Mouse (Mus musculus) limb, embryonic 11.5 days (tissue): ENCODE measurements around the gene Slc25a45. TPM values are rescaled to one million over a fixed set of nuclear protein-coding genes. Genes with fewer than 3 reads are reported as not detected.

Experiments
- ATAC-seq: fragments of 200-750 bp; cut with Nextera tagmentation; 2 replicates; pipeline ENCODE4 v1.8.0; 2017; ENCODE audit warnings: low read depth; ENCODE audit not compliant: insufficient number of reproducible peaks, low FRiP score, low TSS enrichment
- DNase-seq: peaks from one replicate; pipeline ENCODE4 v3.0.0-alpha.2; 2015; ENCODE audit warnings: low spot score
- H3K27ac ChIP-seq: fragments of 300-500 bp; sonication (generic); replicated peaks from 2 replicates; pipeline ENCODE4 v1.5.1; 2014; ENCODE audit warnings: low read depth, mild to moderate bottlenecking, low read length
- H3K27me3 ChIP-seq: fragments of 300-500 bp; sonication (generic); 2 replicates; pipeline ENCODE4 v1.6.1; 2014; ENCODE audit warnings: mild to moderate bottlenecking, low read length, mixed read lengths; ENCODE audit not compliant: control insufficient read depth, insufficient read depth
- H3K36me3 ChIP-seq: fragments of 300-500 bp; sonication (generic); 2 replicates; pipeline ENCODE4 v1.6.1; 2014; ENCODE audit warnings: mild to moderate bottlenecking, low read length, moderate library complexity, mixed read lengths; ENCODE audit not compliant: control insufficient read depth, insufficient read depth
- H3K4me1 ChIP-seq: fragments of 300-500 bp; sonication (generic); 2 replicates; pipeline ENCODE4 v1.6.1; 2014; ENCODE audit warnings: low read length, mixed read lengths; ENCODE audit not compliant: control insufficient read depth, insufficient read depth
- H3K4me2 ChIP-seq: fragments of 300-500 bp; sonication (generic); 2 replicates; pipeline ENCODE4 v1.6.1; 2014; ENCODE audit warnings: low read depth, mild to moderate bottlenecking, moderate library complexity; ENCODE audit not compliant: severe bottlenecking
- H3K4me3 ChIP-seq: fragments of 300-500 bp; sonication (generic); 2 replicates; pipeline ENCODE4 v1.5.1; 2014; ENCODE audit warnings: low read depth, low read length
- H3K9ac ChIP-seq: fragments of 300-500 bp; sonication (generic); 2 replicates; pipeline ENCODE4 v1.6.1; 2014; ENCODE audit warnings: mild to moderate bottlenecking, low read length
- H3K9me3 ChIP-seq: fragments of 300-500 bp; sonication (generic); 2 replicates; pipeline ENCODE4 v1.6.1; 2016; ENCODE audit warnings: low read length; ENCODE audit not compliant: control insufficient read depth
- WGBS: fragments of 180-500 bp; shearing (Covaris S2); extraction: QIAGEN DNeasy Blood & Tissue Kit; methylation state at CpG from one replicate; pipeline ENCODE4 v1.1.7; 2014; 5-methylcytosine and 5-hydroxymethylcytosine counted together
- polyA plus RNA-seq: library from polyadenylated mRNA; unstranded; fragments of >200 nt; fragmentation: Nextera tagmentation; extraction: Ambion mirVana; gene quantifications from 2 replicates; pipeline ENCODE4 v1.2.1, GENCODE M21; 2014

Slc25a45 gene
- 1.5 TPM in 2 replicates for polyA plus RNA-seq

DNA sequence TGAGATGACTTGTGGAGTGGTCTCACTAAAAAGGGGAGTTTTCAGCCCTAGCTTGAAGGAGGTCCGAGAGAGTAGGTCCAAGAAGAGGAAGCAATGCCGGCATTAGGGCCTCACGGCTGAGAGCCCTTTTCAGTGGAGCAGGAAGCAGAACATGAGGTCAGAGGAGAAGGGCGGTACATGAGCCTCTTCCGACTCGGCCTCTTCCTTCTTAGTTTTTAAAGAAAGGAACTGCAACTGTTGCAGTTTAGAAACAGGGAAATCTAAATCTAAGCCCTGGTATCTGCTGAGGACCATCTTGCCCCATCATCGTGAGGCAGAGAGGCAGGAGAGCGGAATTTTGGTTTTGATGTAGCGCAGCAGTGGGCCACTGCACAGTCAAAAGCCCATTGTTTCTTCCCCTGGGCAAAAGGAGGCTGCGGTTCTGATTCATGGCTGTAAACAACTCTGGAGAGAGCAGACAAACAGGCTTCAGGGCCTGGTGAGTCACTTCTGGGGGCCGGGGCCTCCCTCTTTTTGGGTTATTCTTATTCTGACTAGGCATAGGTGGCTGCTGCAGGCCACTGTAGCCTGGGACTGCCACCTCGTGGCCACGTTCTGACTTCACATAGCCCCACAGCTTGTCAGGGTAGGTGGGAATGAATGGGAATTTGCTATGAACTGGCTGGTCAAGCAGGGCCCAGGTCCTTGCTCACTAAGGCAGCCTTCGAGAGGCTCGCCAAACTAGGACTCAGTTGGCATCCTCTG, at the start of gene Slc25a45:
Gene Slc25a45 (plus strand): TSS at position 191 of the 744 bp plus-strand sequence.
- peak within 1 kb of the TSS; percentile 23; the same call in 1 of the 2 replicates for H3K9ac ChIP-seq

GRCm38 (mm10) chr19:5828155-5828554, 49.5 kb upstream of the Slc25a45 start:
- Histone ChIP-seq H3K36me3 (no peaks in the 10 kb centered on the region), H3K9ac (no peak overlapping the region), H3K4me3 (no peak overlapping the region), H3K27me3 (no peaks in the 10 kb centered on the region), H3K9me3 (no peaks in the 10 kb centered on the region), H3K27ac (no peak overlapping the region), H3K4me2 (no peak overlapping the region), H3K4me1 (peaks cover 8% of the 10 kb centered on the region)
- WGBS = 95% methylated on average over 3 of the region's 3 CpGs
- DNase-seq (no peak), ATAC-seq (no peak)

More for the DNA sequence above, at the start of gene Slc25a45:
- 52% methylated on average over 15 of the region's 15 CpGs for WGBS
- Histone ChIP-seq H3K36me3 (no peaks in the 10 kb centered on the region), H3K4me2 (no peak within 1 kb of the TSS), H3K9me3 (no peaks in the 10 kb centered on the region), H3K4me3 (no peak within 1 kb of the TSS), H3K27ac (no peak within 1 kb of the TSS), H3K4me1 (0 out of 2 replicates have a peak, but pooled peaks cover 4% of the 10 kb centered on the region), H3K27me3 (no peaks in the 10 kb centered on the region)
- ATAC-seq (peak; percentile 51; the same call in 1 of the 2 replicates), DNase-seq (peak; percentile 80)

GRCm38 (mm10) chr19:5828905-5829304, 48.7 kb upstream of the Slc25a45 start:
- WGBS = 91% methylated on average over 7 of the region's 7 CpGs
- DNase-seq (no peak), ATAC-seq (no peak)
- H3K4me1 ChIP-seq = peaks cover 4% of the 10 kb centered on the region; the same call in 1 of the 2 replicates
- H3K36me3 ChIP-seq = no peaks in the 10 kb centered on the region
- no peak overlapping the region for H3K9ac ChIP-seq
- H3K27ac ChIP-seq = no peak overlapping the region
- no peaks in the 10 kb centered on the region for H3K27me3 ChIP-seq
- H3K9me3 ChIP-seq = no peaks in the 10 kb centered on the region
- no peak overlapping the region for H3K4me3 ChIP-seq
- no peak overlapping the region for H3K4me2 ChIP-seq

GRCm38 (mm10) chr19:5829958-5830615, 47.5 kb upstream of the Slc25a45 start:
- Histone ChIP-seq H3K27ac (no peak overlapping the region), H3K9me3 (no peaks in the 10 kb centered on the region), H3K4me2 (no peak overlapping the region), H3K4me3 (no peak overlapping the region), H3K36me3 (no peaks in the 10 kb centered on the region), H3K9ac (no peak overlapping the region), H3K27me3 (no peaks in the 10 kb centered on the region), H3K4me1 (no peaks in the 10 kb centered on the region; the same call in 1 of the 2 replicates)
- WGBS = 85% methylated on average over 19 of the region's 19 CpGs
- no peak for DNase-seq
- ATAC-seq = no peak

- H3K4me1 ChIP-seq = no peaks in the 10 kb centered on the region; the same call in 1 of the 2 replicates
- H3K4me2 ChIP-seq = no peak overlapping the region
- ATAC-seq (no peak), DNase-seq (no peak)
- no peaks in the 10 kb centered on the region for H3K27me3 ChIP-seq
- no peak overlapping the region for H3K9ac ChIP-seq
- no peaks in the 10 kb centered on the region for H3K9me3 ChIP-seq
- WGBS = 84% methylated on average over 7 of the region's 7 CpGs
- no peak overlapping the region for H3K27ac ChIP-seq
- no peak overlapping the region for H3K4me3 ChIP-seq
- H3K36me3 ChIP-seq = no peaks in the 10 kb centered on the region
Measured at GRCm38 (mm10) chr19:5830776-5831175, 46.8 kb upstream of the Slc25a45 start.

GRCm38 (mm10) chr19:5831224-5831957, 46.2 kb upstream of the Slc25a45 start:
- Histone ChIP-seq H3K9me3 (no peaks in the 10 kb centered on the region), H3K27me3 (no peaks in the 10 kb centered on the region), H3K36me3 (no peaks in the 10 kb centered on the region), H3K4me2 (no peak overlapping the region), H3K27ac (no peak overlapping the region), H3K4me3 (no peak overlapping the region), H3K9ac (no peak overlapping the region), H3K4me1 (no peaks in the 10 kb centered on the region; the same call in 1 of the 2 replicates)
- DNase-seq = no peak
- ATAC-seq = no peak
- WGBS = 93% methylated on average over 11 of the region's 11 CpGs

DNA sequence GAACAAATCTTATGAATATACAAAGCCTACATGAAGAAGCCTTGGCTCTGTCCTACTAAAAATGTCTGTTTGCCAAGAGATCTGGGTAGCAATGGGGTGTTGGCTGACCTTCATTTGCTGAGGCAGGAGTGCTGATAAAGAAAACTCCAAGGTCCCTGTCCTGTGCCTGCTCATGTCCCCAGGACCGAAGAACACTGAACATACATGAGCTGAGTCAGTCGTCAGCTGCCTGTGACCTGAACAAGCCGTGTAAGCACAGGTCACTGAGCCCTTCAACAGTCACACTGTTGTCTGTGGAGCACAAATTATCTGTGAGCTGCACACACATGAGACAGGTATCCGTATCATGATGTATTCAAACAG, 45.7 kb upstream of the Slc25a45 start:
- Histone ChIP-seq H3K36me3 (no peaks in the 10 kb centered on the region), H3K9me3 (no peaks in the 10 kb centered on the region), H3K4me2 (no peak overlapping the region), H3K27ac (no peak overlapping the region), H3K4me1 (no peaks in the 10 kb centered on the region; the same call in 1 of the 2 replicates), H3K9ac (no peak overlapping the region), H3K27me3 (no peaks in the 10 kb centered on the region), H3K4me3 (no peak overlapping the region)
- WGBS = 90% methylated on average over 4 of the region's 4 CpGs
- ATAC-seq (no peak), DNase-seq (no peak)

- no peaks in the 10 kb centered on the region; the same call in 1 of the 2 replicates for H3K4me1 ChIP-seq
- whole genome bisulfite sequencing = 76% methylated on average over 6 of the region's 6 CpGs
- H3K4me3 ChIP-seq = no peak overlapping the region
- H3K27ac ChIP-seq = no peak overlapping the region
- no peaks in the 10 kb centered on the region for H3K27me3 ChIP-seq
- H3K36me3 ChIP-seq = no peaks in the 10 kb centered on the region
- ATAC-seq (no peak), DNase-seq (no peak)
- H3K4me2 ChIP-seq = no peak overlapping the region
- no peaks in the 10 kb centered on the region for H3K9me3 ChIP-seq
- no peak overlapping the region for H3K9ac ChIP-seq
Measured at GRCm38 (mm10) chr19:5832326-5832725, 45.3 kb upstream of the Slc25a45 start.
